Comparison of ENCODE assay signal across 8 mouse cellular contexts in genomic region chr5:105620505-105621116, GRCm38 (mm10).
A peak's percentile ranks its signal among the peaks of the same experiment; 100 is the strongest.
DNase-seq lines count a peak whose midpoint lies in the region; ATAC-seq and TF ChIP-seq lines count a peak whose summit lies in the region.

No protein-coding gene starts in this region.

- no peaks in the 10 kb centered on the region for H3K36me3 ChIP-seq in hindbrain, embryonic 16.5 days (ENCODE audit: control insufficient read depth, insufficient read depth, low read length)
- no peaks in the 10 kb centered on the region for H3K36me3 ChIP-seq in midbrain, embryonic 15.5 days (replicated peaks)

- H3K4me1 ChIP-seq in hindbrain, embryonic 16.5 days (ENCODE audit: control insufficient read depth, insufficient read depth, low read depth, low read length), result no peaks in the 10 kb centered on the region
- H3K4me1 ChIP-seq in midbrain, embryonic 15.5 days, result no peaks in the 10 kb centered on the region

- POLR2A ChIA-PET in Patski (lab: Charles Lee), result no interaction called here

- no peaks in the 10 kb centered on the region for H3K27me3 ChIP-seq in Patski
- H3K27me3 ChIP-seq in hindbrain, embryonic 16.5 days (replicated peaks; ENCODE audit: control insufficient read depth, insufficient read depth, low read length), result no peaks in the 10 kb centered on the region
- no peaks in the 10 kb centered on the region for H3K27me3 ChIP-seq in midbrain, embryonic 15.5 days (replicated peaks)

- DNase-seq in 416B (ENCODE audit: low read depth) (peak; percentile 89), Patski (ENCODE audit: low read depth, low spot score) (peak; percentile 96)
- DNase-seq in heart, adult 9 months (ENCODE audit: low spot score in 2 of 2), result peak; percentile 83 to 85
- peak; percentile 57 to 71 for DNase-seq in kidney, postnatal 4 days
- DNase-seq in right cerebral cortex, postnatal 25 days, result peak; percentile 62
- no peak for DNase-seq in cerebellum, postnatal 14 days

- no peaks in the 10 kb centered on the region for H3K9me3 ChIP-seq in hindbrain, embryonic 16.5 days (ENCODE audit: control insufficient read depth, low read length)
- no peaks in the 10 kb centered on the region for H3K9me3 ChIP-seq in midbrain, embryonic 15.5 days

- in situ Hi-C loops in Patski (cut with MboI; ENCODE audit: low pct_unique_long_range_greater_than_20kb), result loop anchor here (10.0 kb wide), 1 partner anchor 96 kb away; no protein-coding TSS in a partner anchor

- no peak for TF ChIP-seq CTCF in Patski (IDR thresholded peaks at IDR 0.05)

- CTCF ChIA-PET in Patski (lab: Charles Lee), result interaction anchor here (0.7 to 2.8 kb wide), 7 partner anchors 9 to 98 kb away, joined by 3 to 10 read pairs (median 3); no protein-coding TSS in a partner anchor

- no peak overlapping the region for H3K27ac ChIP-seq in hindbrain, embryonic 16.5 days (ENCODE audit: low read depth, low read length)
- H3K27ac ChIP-seq in midbrain, embryonic 15.5 days, result no peak overlapping the region

- H3K4me3 ChIP-seq in hindbrain, embryonic 16.5 days (ENCODE audit: low read length), result no peak overlapping the region
- no peak overlapping the region for H3K4me3 ChIP-seq in midbrain, embryonic 15.5 days

- ATAC-seq in Patski, result peak; percentile 82
- ATAC-seq in hindbrain, embryonic 16.5 days, result no peak
- ATAC-seq in midbrain, embryonic 15.5 days (replicated peaks), result no peak

- 67% methylated on average over 6 of the region's 6 CpGs for WGBS in hindbrain, embryonic 16.5 days
- WGBS in midbrain, embryonic 15.5 days, result 77% methylated on average over 6 of the region's 6 CpGs

- H3K9ac ChIP-seq in hindbrain, embryonic 16.5 days (ENCODE audit: low read depth, low read length), result no peak overlapping the region
- no peak overlapping the region for H3K9ac ChIP-seq in midbrain, embryonic 15.5 days

- H3K4me2 ChIP-seq in hindbrain, embryonic 16.5 days (ENCODE audit: low read length), result no peak overlapping the region
- H3K4me2 ChIP-seq in midbrain, embryonic 15.5 days, result no peak overlapping the region

Comparison
In these comparisons a context has a peak if more than half of its experiments do, and no peak if none do; other contexts are left out.
1. DNase-seq: peak in 416B (single experiment), Patski (single experiment), heart, adult 9 months (2 of 2), kidney, postnatal 4 days (2 of 2) and right cerebral cortex, postnatal 25 days (single experiment); none in cerebellum, postnatal 14 days (0 of 2).